Mouse (Mus musculus) mesoderm, embryonic 11.5 days (tissue): ENCODE data around the gene Magi2.

Experiments used
- DNase-seq: peaks from one replicate; pipeline ENCODE4 v3.0.0-alpha.2; 2012; ENCODE audit warnings: low read depth, low spot score

Gene Magi2

GRCm38 (mm10) chr5:19746865-19747514 is 520.2 kb downstream of the Magi2 start:
- DNase-seq = peak; percentile 1

GRCm38 (mm10) chr5:19747631-19748030 is 520.8 kb downstream of the Magi2 start:
- no peak for DNase-seq

GRCm38 (mm10) chr5:19779224-19779623 is 552.4 kb downstream of the Magi2 start:
- no peak for DNase-seq

- no peak for DNase-seq
Observed at GRCm38 (mm10) chr5:19780076-19780475, 553.2 kb downstream of the Magi2 start.

- DNase-seq = no peak
Observed at GRCm38 (mm10) chr5:19785320-19785719, 558.5 kb downstream of the Magi2 start.

- no peak for DNase-seq
Observed at GRCm38 (mm10) chr5:19787522-19788144, 560.8 kb downstream of the Magi2 start.

- no peak for DNase-seq
Observed at GRCm38 (mm10) chr5:19803052-19803769, 576.4 kb downstream of the Magi2 start.

GRCm38 (mm10) chr5:19822502-19822901 is 595.7 kb downstream of the Magi2 start:
- no peak for DNase-seq

GRCm38 (mm10) chr5:19825943-19826342 is 599.1 kb downstream of the Magi2 start:
- DNase-seq = no peak

- no peak for DNase-seq
Observed at GRCm38 (mm10) chr5:19829341-19829740, 602.5 kb downstream of the Magi2 start.

GRCm38 (mm10) chr5:19862854-19863253 is 636.0 kb downstream of the Magi2 start:
- DNase-seq = no peak

GRCm38 (mm10) chr5:19870406-19870805 is 643.6 kb downstream of the Magi2 start:
- no peak for DNase-seq

- no peak for DNase-seq
Observed at GRCm38 (mm10) chr5:19891693-19892092, 664.9 kb downstream of the Magi2 start.

GRCm38 (mm10) chr5:19895893-19896292 is 669.1 kb downstream of the Magi2 start:
- DNase-seq = no peak

- no peak for DNase-seq
Observed at GRCm38 (mm10) chr5:19901625-19902024, 674.8 kb downstream of the Magi2 start.

- DNase-seq = no peak
Observed at GRCm38 (mm10) chr5:19906636-19907035, 679.8 kb downstream of the Magi2 start.

GRCm38 (mm10) chr5:19907381-19907982 is 680.6 kb downstream of the Magi2 start:
- DNase-seq = peak; percentile 23

- peak; percentile 25 for DNase-seq
Observed at GRCm38 (mm10) chr5:19907983-19908705, 681.3 kb downstream of the Magi2 start.

- no peak for DNase-seq
Observed at GRCm38 (mm10) chr5:19908706-19909060, 681.8 kb downstream of the Magi2 start.

- no peak for DNase-seq
Observed at GRCm38 (mm10) chr5:19909071-19909470, 682.2 kb downstream of the Magi2 start.

- DNase-seq = no peak
Observed at GRCm38 (mm10) chr5:19909664-19910063, 682.8 kb downstream of the Magi2 start.

- DNase-seq = no peak
Observed at GRCm38 (mm10) chr5:19932102-19932501, 705.3 kb downstream of the Magi2 start.
